Mouse (Mus musculus) c-Kit-positive CD71-positive TER-119-negative erythroid progenitor cells, embryonic 14.5 days (primary cell): ENCODE measurements around the gene Usp32.

Source experiments
- DNase-seq: peaks from one replicate; pipeline ENCODE4 v3.0.0-alpha.2; 2013; ENCODE audit warnings: low read depth

Gene Usp32

DNA sequence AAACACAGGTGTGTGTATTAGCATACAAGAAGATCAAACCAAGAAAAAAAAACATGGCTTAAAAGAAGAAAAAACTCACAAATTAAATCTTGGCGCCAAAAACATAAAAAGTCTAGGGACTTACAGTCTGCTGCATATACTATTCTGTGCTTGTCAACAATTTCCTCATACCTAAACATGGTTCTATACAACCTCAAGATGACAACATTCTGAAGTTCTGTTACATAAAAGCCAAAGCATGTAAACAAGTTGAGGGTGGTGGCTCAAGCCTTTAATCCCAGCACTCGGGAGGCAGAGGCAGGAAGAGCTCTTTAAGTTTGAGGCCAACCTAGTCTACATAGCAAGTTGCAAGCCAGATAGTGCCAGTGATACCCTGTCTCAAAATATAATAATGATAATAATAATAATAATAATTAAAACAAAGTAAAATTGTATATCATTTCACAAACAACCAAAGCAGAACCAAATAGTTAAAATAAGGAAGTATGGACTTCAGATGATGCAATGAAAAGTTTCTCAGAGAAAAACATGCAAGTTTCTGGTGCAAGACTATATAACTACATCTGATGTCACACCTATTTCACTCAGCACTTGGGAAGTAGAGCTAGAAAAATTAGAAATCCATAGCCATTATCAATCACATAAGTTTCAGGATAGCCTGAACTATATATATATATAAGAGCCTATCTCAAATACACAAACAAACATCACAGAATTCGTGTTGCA is 16.5 kb downstream of the Usp32 start:
- no peak for DNase-seq

DNA sequence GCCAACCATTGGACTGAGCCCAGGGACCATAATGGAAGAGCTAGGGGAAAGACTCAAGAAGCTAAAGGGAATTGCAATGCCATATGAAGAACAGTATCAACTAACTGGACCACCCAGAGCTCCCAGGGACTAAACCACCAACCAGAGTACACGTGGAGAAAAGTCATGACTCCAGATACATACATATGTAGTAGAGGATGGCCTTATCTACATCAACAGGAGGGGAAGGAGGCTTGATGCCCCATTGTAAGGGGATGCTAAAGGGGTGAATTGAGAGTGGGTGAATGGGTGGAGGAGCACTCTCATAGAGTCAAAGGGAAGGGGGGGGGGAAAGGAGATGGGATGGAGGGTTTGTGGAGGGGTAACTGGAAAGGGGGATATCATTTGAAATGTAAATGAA is 17.9 kb downstream of the Usp32 start:
- DNase-seq = no peak

DNA sequence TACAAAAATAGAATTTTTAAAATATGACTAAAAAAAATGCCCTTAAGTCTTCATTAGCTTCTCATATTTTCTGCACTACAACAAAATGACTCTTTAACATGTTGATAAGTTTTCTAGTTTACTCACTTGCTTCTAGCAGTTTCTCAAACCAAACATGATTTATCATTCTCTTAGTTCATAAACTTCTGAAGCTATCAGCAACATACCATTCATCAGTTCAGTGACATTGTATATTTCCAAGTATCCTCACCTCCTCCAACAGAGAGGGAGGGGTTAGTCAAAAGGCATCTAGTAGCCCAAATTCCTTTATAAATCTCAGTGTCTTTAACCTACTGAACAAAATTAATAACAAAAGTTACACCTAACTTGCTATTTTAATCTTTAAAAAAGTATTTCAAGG is 22.8 kb downstream of the Usp32 start:
- DNase-seq = no peak

DNA sequence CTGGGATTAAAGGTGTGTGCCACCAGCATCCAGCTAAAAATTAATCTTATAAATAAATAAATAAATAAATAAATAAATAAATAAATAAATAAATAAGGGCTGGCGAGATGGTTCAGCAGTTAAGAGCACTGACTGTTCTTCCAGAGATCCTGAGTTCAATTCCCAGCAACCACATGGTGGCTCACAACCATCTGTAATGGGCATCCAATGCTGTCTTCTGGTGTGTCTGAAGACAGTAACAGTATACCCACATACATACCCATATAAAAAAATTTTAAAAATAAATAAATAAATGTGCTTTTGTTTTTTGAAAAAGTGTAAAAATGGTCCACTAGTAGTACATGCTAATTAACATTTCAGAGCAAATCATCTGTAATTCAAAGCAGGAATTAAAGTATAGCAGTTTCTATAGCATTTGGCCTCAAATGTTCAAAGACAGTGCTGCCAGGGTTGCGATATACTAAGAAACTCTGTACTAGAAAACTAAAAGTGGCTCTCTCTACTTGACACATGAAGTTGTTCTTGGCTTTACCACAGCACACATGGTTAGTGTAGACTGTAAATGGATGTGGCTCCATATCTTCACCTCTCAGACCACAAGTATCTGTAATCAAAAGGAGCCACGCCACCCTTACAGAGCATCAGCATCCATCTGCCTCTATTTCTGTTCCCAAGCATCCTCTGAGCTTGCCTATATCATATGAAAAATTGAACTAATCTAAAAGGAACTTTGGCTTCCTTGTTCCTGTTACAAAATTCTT is 23.7 kb downstream of the Usp32 start:
- DNase-seq = peak; percentile 78

- no peak for DNase-seq
Measured at GRCm38 (mm10) chr11:85109957-85110356, 30.0 kb downstream of the Usp32 start.

DNA sequence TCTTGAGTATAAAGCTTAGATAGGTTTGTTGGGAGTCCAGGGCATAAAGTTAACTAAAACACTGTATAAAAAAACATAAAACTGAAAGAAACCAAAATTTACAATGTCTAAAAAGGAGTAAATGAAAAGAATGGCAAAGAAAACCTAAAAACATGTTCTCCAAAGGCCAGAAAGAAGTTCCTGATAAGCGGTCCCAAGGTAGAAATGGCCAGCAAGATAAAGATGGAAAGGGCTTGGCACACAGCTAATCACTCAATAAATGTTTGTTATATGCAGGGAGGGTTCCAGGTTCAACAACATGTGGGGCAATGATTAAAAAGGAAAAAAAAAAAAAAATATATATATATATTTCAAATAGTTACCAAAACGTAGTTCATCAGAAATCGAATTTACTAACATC is 32.7 kb downstream of the Usp32 start:
- peak; percentile 80 for DNase-seq

DNA sequence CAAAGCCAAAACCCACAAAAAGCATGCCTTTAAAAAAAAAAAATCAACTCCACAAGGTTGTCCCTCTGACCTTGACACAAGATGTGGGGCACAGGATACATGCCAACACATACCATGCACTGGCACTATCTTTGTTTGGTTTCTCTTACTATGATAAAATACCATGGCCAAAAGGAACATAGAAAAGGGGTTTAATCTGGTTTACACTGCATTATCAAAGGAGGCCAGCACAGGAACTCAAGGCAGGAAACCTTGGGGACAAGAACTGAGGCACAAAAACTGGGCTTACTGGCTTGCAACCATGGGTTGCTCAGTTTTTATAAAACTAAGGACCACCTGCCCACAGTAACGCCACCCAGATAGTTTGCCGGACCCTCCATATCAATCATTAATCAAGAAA is 34.1 kb downstream of the Usp32 start:
- DNase-seq = no peak

GRCm38 (mm10) chr11:85103763-85104162 is 36.2 kb downstream of the Usp32 start:
- DNase-seq = no peak

DNA sequence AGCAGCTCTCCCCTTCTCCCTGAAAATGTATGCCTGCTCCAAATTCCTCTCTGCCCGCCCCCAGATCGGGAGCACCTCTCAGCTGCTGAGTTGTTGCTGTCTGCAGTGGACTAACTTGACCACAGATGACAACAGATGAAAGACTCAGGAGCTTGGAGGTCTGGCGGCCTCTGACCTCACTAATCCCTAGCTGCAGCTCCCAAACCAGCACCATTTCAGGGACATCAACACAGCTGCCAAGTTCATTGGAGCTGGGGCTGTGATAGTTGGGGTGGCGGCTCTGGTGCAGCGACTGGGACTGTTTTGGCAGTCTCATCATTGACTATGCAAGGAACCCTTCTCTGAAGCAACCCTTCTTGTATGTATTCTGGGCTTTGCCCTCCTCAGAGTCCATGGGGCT is 44.8 kb downstream of the Usp32 start:
- DNase-seq = no peak

DNA sequence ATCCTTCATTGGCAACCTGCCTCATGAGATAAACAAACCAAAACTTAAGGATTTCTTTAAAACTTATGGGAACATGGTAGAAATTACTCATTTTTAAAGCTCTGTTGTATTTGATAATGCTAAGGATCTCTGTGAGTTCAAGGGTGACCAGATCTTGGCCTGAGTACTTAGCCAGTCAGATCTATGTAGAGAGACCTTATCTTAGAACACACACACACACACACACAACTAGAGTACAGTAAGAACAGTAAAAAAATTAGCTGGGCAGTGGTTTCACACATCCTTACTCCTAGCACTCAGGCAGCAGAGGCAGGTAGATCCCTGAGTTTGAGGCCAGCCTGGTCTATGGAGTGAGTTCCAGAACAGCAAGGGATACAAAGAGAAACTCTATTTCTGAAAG is 53.7 kb downstream of the Usp32 start:
- DNase-seq = no peak

DNA sequence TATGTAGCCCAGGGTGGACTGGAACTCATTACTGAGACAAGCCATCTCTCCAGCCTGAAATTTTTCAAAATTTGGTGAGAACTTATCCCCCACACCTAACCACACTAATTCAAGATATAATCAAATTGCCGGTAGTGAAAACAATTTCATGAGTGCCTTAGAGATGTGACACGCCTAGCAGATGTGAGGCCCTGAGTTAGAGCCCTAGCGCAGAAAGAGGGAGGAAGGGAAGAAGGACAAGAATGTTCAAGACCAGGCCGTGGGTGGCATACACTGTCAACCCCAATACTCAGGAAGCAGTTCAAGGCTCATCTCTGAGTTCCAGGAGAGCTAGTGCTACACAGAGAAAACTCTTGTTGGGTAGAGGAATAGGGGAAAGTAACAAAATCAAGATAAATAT is 72.1 kb downstream of the Usp32 start:
- DNase-seq = no peak

GRCm38 (mm10) chr11:85058562-85058961 is 81.4 kb downstream of the Usp32 start:
- no peak for DNase-seq

DNA sequence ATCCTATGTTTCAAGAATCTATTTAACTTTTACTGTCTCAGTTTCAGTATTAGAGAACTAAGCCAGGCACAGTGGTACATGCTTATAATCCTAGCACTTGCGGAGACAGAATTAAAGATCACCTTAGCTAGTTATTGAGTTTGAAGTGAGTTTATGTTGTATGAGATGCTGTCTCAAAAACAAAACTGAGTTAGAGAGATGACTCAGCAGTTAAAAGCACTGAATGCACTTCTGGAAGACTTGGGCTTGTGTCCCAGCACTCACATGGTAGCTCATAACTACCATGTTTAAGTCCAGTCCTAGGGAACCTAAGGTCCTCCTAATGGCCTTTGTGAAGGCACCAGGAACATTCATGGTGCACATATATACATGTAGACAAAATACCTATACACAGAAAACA is 82.4 kb downstream of the Usp32 start:
- DNase-seq = no peak

DNA sequence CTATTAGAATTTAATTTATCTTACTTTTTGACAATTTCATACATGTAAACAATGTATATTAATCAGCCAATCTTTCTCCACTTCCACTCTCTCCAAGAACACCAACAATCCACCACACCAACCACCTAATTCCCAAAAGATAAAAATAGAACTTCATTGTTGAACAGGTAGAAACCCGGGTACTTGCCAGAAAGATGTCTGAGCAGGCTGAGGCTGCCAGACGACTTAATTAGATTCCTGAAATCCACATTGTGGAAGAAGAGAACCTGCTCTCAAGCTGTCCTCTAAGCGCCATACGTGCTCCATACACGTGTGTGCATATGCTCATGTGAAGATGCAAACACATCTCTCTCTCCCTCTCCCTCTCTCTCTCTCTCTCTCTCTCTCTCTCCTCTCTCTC is 83.1 kb downstream of the Usp32 start:
- DNase-seq = no peak

DNA sequence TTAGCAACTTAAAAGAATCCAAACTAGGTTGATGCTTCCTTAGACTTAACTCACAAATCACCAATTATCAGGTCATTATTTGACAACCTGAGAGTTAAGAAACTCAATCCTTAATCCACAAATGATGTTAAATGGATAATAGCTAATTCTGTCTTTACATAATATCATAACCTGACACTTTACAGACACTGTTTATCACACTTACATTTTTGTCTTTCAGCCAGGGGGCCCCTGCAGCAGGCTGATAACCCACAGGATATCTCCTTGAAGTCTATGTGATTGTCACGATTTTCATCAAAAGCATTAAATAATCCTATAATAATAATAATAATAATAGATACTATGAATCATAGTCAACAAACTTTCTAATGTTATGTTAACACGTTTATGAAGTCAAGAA is 84.4 kb downstream of the Usp32 start:
- DNase-seq = peak; percentile 7

DNA sequence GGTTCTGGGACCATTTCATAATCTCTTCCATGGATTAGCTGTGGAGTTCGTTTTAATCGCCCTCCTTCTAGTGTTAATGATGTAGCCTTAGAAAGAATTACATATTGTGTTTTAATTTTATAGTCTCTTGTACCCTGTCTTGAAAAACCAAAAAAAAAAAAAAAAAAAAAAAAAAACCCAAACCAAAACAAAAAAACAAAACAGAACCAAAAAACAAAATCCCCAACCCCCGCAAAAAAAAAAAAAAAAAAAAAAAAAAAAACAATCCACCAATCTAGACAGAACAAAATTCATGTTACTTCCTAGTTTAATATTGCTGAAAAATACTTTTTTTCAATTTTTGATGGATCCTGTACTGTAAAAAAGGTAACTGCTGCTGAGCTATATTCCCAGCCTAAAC is 100.7 kb downstream of the Usp32 start:
- DNase-seq = no peak

GRCm38 (mm10) chr11:85013121-85013520 is 126.8 kb downstream of the Usp32 start:
- peak; percentile 11 for DNase-seq

GRCm38 (mm10) chr11:85003566-85003965 is 136.4 kb downstream of the Usp32 start:
- no peak for DNase-seq

DNA sequence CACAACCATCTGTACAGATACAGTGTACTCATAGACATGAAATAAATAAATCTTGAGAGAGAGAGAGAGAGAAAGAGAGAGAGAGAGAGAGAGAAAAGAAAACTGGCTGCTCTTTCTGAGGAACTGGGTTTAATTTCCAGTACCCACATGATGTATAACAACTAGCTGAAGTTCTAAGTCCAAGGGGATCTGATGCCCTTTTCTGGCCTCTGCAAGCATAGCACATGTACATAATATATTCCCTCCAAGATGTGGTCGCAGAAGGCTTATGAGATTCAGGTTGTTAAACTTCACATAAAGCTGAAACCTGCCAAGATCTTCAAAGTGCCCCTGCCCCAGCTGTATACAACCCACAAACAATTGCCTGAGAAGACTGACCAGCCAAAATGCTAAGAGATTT is 144.7 kb downstream of the Usp32 start:
- DNase-seq = no peak

- DNase-seq = no peak
Measured at GRCm38 (mm10) chr11:84992996-84993395, 147.0 kb downstream of the Usp32 start.

- no peak for DNase-seq
Measured at GRCm38 (mm10) chr11:84988341-84988919, 151.5 kb downstream of the Usp32 start.

GRCm38 (mm10) chr11:84985421-84985820 is 154.5 kb downstream of the Usp32 start:
- no peak for DNase-seq

GRCm38 (mm10) chr11:84980697-84981096 is 159.3 kb downstream of the Usp32 start:
- no peak for DNase-seq
